Mouse (Mus musculus): Measurements from ENCODE around the gene Dynll2. TPM values are rescaled to one million over a fixed set of nuclear protein-coding genes. Genes with fewer than 3 reads are reported as not detected.

Dynll2 gene
- polyA plus RNA-seq, 1 experiment from 2014 or later: 25.5 TPM

GRCm38 (mm10) chr11:87965293-87965692 is 22.0 kb downstream of the Dynll2 start:
- Histone ChIP-seq H3K36me3 (no peaks in the 10 kb centered on the region), H3K4me3 (no peak overlapping the region), H3K27ac (no peak overlapping the region), H3K9me3 (no peaks in the 10 kb centered on the region), H3K4me1 (peaks cover 8% of the 10 kb centered on the region; the same call in 1 of the 2 replicates), H3K9ac (no peak overlapping the region), H3K27me3 (no peaks in the 10 kb centered on the region), H3K4me2 (replicated peaks) (no peak overlapping the region)
- ATAC-seq (ENCODE audit: insufficient number of reproducible peaks, insufficient read depth, low FRiP score, low TSS enrichment): no peak
- 36% methylated on average over 3 of the region's 3 CpGs for WGBS

DNA sequence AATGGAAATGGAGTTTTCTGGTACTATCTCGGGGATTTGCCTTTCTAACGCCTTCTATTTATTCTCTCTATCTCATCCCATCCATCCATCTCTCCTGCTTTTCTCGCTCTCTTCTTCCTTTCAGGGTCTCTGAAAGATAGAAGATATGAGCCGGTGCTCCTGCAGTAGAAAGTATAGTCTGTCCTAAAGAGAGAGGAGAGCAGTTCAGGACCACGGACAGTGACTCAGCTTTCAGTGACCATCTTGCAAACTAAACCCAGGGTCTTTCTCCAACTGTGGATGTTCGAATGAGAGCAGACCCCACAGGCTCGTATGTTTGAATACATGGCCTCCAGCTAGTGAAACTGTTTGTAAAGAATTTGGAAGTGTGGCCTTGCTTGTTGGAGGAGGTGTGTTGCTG is 30.3 kb downstream of the Dynll2 start:
- Histone ChIP-seq H3K9ac (no peak overlapping the region), H3K4me3 (no peak overlapping the region), H3K4me2 (replicated peaks) (no peak overlapping the region), H3K27me3 (no peaks in the 10 kb centered on the region), H3K27ac (no peak overlapping the region), H3K4me1 (no peaks in the 10 kb centered on the region), H3K9me3 (no peaks in the 10 kb centered on the region), H3K36me3 (no peaks in the 10 kb centered on the region)
- WGBS: 35% methylated on average over 7 of the region's 7 CpGs
- no peak for ATAC-seq (ENCODE audit: insufficient number of reproducible peaks, insufficient read depth, low FRiP score, low TSS enrichment)

DNA sequence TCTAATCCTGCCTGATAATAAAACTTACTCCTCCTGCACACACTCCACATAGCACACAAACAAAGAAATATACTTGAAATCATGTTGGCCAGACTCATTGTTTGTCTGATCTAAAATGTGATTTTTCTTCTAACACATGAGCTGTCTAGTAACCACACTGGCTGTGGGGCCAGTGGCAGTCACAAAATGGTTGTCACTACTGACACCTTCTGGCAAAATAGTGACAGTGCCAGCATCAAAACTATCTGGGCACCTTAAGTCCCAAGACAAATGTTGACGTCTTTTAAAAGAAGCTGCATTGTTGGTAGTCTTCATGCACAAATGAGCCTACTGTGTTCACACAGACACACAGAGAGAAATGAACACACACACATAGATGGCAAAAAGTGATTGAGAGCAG is 32.2 kb downstream of the Dynll2 start:
- ATAC-seq (ENCODE audit: insufficient number of reproducible peaks, insufficient read depth, low FRiP score, low TSS enrichment): no peak
- Histone ChIP-seq H3K4me3 (no peak overlapping the region), H3K27me3 (no peaks in the 10 kb centered on the region), H3K36me3 (no peaks in the 10 kb centered on the region), H3K4me1 (no peaks in the 10 kb centered on the region), H3K4me2 (replicated peaks) (no peak overlapping the region), H3K9ac (no peak overlapping the region), H3K9me3 (no peaks in the 10 kb centered on the region), H3K27ac (no peak overlapping the region)
- 9% methylated on average over 1 of the region's 1 CpGs for WGBS

- H3K9me3 ChIP-seq: no peaks in the 10 kb centered on the region
- no peak overlapping the region for H3K4me2 ChIP-seq (replicated peaks)
- no peak overlapping the region for H3K4me3 ChIP-seq
- 2% methylated on average over 2 of the region's 2 CpGs for WGBS
- H3K27me3 ChIP-seq: 0 out of 2 replicates have a peak, but pooled peaks cover 2% of the 10 kb centered on the region
- no peak overlapping the region for H3K27ac ChIP-seq
- H3K4me1 ChIP-seq: 0 out of 2 replicates have a peak, but pooled peaks cover 3% of the 10 kb centered on the region
- H3K36me3 ChIP-seq: no peaks in the 10 kb centered on the region
- ATAC-seq (ENCODE audit: insufficient number of reproducible peaks, insufficient read depth, low FRiP score, low TSS enrichment): no peak
- H3K9ac ChIP-seq: no peak overlapping the region
These were observed 37.3 kb downstream of the Dynll2 start for GRCm38 (mm10) chr11:87949990-87950389.

DNA sequence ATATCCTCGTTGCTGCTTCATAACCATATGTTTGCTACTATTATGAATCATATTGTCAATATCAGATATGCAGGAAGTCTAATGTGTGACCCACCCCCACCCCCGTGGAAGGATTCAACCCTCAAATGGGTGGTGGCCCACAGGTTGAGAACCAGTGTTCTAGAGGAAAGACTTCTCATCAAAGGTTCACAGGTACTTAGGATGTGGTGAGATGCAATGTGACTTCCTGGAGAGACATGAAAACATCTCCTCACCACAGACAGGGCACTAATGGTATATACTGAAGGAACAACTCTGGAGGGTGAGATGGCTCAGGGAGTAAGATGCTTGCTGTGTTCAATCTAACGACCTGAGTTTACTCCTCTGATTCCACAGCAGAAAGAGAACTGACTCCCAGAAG is 51.9 kb downstream of the Dynll2 start:
- H3K36me3 ChIP-seq: no peaks in the 10 kb centered on the region
- H3K4me3 ChIP-seq: no peak overlapping the region
- H3K27ac ChIP-seq: no peak overlapping the region
- no peaks in the 10 kb centered on the region for H3K4me1 ChIP-seq
- no peak for ATAC-seq (ENCODE audit: insufficient number of reproducible peaks, insufficient read depth, low FRiP score, low TSS enrichment)
- no peaks in the 10 kb centered on the region for H3K9me3 ChIP-seq
- H3K9ac ChIP-seq: no peak overlapping the region
- WGBS: 65% methylated on average over 3 of the region's 3 CpGs
- no peak overlapping the region for H3K4me2 ChIP-seq (replicated peaks)
- no peaks in the 10 kb centered on the region for H3K27me3 ChIP-seq

GRCm38 (mm10) chr11:87933731-87934130 is 53.6 kb downstream of the Dynll2 start:
- 78% methylated on average over 2 of the region's 2 CpGs for WGBS

DNA sequence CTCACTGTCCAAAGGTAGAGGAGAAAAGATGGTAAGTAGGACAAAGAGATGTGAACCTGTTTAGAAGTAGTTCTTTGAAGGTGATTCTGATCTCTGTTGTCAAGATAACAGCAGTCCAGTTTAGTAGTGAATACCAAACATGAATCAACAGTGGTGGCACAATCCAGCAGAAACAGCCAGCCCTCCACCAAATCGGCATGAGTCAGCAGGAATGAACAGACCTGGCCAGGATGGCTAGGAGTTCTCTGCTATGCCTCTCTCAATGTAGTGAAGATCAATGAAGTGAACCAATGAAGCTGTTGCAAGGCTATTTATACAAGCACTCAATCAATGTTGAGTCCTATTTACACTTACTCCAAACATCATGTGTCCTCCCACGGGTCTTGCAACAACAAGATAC is 57.0 kb downstream of the Dynll2 start:
- ATAC-seq (ENCODE audit: insufficient number of reproducible peaks, insufficient read depth, low FRiP score, low TSS enrichment): no peak
- WGBS: 86% methylated on average over 2 of the region's 2 CpGs
- H3K4me3 ChIP-seq: no peak overlapping the region
- H3K36me3 ChIP-seq: no peaks in the 10 kb centered on the region
- no peaks in the 10 kb centered on the region for H3K27me3 ChIP-seq
- H3K9me3 ChIP-seq: no peaks in the 10 kb centered on the region
- H3K9ac ChIP-seq: no peak overlapping the region
- H3K27ac ChIP-seq: no peak overlapping the region
- H3K4me2 ChIP-seq (replicated peaks): no peak overlapping the region
- H3K4me1 ChIP-seq: no peaks in the 10 kb centered on the region

More at GRCm38 (mm10) chr11:87933731-87934130, 53.6 kb downstream of the Dynll2 start:
- H3K9ac ChIP-seq: no peak overlapping the region
- H3K9me3 ChIP-seq: no peaks in the 10 kb centered on the region
- H3K36me3 ChIP-seq: no peaks in the 10 kb centered on the region
- no peaks in the 10 kb centered on the region for H3K4me1 ChIP-seq
- no peak for ATAC-seq (ENCODE audit: insufficient number of reproducible peaks, insufficient read depth, low FRiP score, low TSS enrichment)
- no peak overlapping the region for H3K27ac ChIP-seq
- no peak overlapping the region for H3K4me2 ChIP-seq (replicated peaks)
- H3K4me3 ChIP-seq: no peak overlapping the region
- H3K27me3 ChIP-seq: no peaks in the 10 kb centered on the region

Other genes with a start within 250 kb of the Dynll2 start
- 158 TPM in 2 replicates for gene Supt4a, start 250.0 kb downstream of the Dynll2 start, polyA plus RNA-seq (2016; fragmentation: Nextera tagmentation; extraction: Ambion mirVana)
- gene Tspoap1, start 227.0 kb downstream of the Dynll2 start, polyA plus RNA-seq (2016; fragmentation: Nextera tagmentation; extraction: Ambion mirVana): 5.1 and 8.6 TPM in 2 replicates
- gene Mpo, start 194.0 kb downstream of the Dynll2 start, polyA plus RNA-seq (2016; fragmentation: Nextera tagmentation; extraction: Ambion mirVana): 3.0 and 3.4 TPM in 2 replicates
- gene Lpo, start 159.2 kb downstream of the Dynll2 start, polyA plus RNA-seq (2016; fragmentation: Nextera tagmentation; extraction: Ambion mirVana): 0.56 and 0.83 TPM in 2 replicates
- gene Mks1, start 134.3 kb downstream of the Dynll2 start, polyA plus RNA-seq (2016; fragmentation: Nextera tagmentation; extraction: Ambion mirVana): 19.8 and 20.6 TPM in 2 replicates
- not detected in 2 replicates for gene Epx, start 112.0 kb downstream of the Dynll2 start, polyA plus RNA-seq (2016; fragmentation: Nextera tagmentation; extraction: Ambion mirVana)
- not detected in 2 replicates for gene Olfr462, start 95.3 kb downstream of the Dynll2 start, polyA plus RNA-seq (2016; fragmentation: Nextera tagmentation; extraction: Ambion mirVana)
- gene Olfr463, start 90.1 kb downstream of the Dynll2 start, polyA plus RNA-seq (2016; fragmentation: Nextera tagmentation; extraction: Ambion mirVana): not detected in 2 replicates
- gene Olfr464, start 66.6 kb downstream of the Dynll2 start, polyA plus RNA-seq (2016; fragmentation: Nextera tagmentation; extraction: Ambion mirVana): 0.10 TPM in 1 of 2 replicates, not detected in the other
- gene Srsf1, start 59.8 kb upstream of the Dynll2 start, polyA plus RNA-seq (2016; fragmentation: Nextera tagmentation; extraction: Ambion mirVana): 477 and 513 TPM in 2 replicates
- 59.0 and 59.8 TPM in 2 replicates for gene Vezf1, start 80.7 kb upstream of the Dynll2 start, polyA plus RNA-seq (2016; fragmentation: Nextera tagmentation; extraction: Ambion mirVana)
- 36.4 and 42.0 TPM in 2 replicates for gene Cuedc1, start 110.5 kb upstream of the Dynll2 start, polyA plus RNA-seq (2016; fragmentation: Nextera tagmentation; extraction: Ambion mirVana)
- gene Mrps23, start 216.9 kb upstream of the Dynll2 start, polyA plus RNA-seq (2016; fragmentation: Nextera tagmentation; extraction: Ambion mirVana): 63.2 and 65.3 TPM in 2 replicates